Mouse (Mus musculus) stomach, postnatal 0 days (tissue): ENCODE measurements around the gene Mep1a. TPM values are rescaled to one million over a fixed set of nuclear protein-coding genes. Genes with fewer than 3 reads are reported as not detected.

Source experiments
- ATAC-seq: fragments of 200-750 bp; cut with Nextera tagmentation; 2 replicates; pipeline ENCODE4 v1.8.0; 2017; ENCODE audit not compliant: low FRiP score, low TSS enrichment
- DNase-seq: peaks from one replicate; pipeline ENCODE4 v3.0.0-alpha.2; 2016; ENCODE audit warnings: low spot score
- H3K27ac ChIP-seq: fragments of 300-500 bp; sonication (generic); replicated peaks from 2 replicates; pipeline ENCODE4 v1.5.1; 2014; ENCODE audit warnings: mild to moderate bottlenecking, control low read depth
- H3K27me3 ChIP-seq: fragments of 300-500 bp; sonication (generic); 2 replicates; pipeline ENCODE4 v1.6.1; 2014; ENCODE audit warnings: low read length; ENCODE audit not compliant: control insufficient read depth, insufficient read depth
- H3K36me3 ChIP-seq: fragments of 300-500 bp; sonication (generic); 2 replicates; pipeline ENCODE4 v1.6.1; 2014; ENCODE audit warnings: low read length, mixed read lengths; ENCODE audit not compliant: control insufficient read depth, insufficient read depth
- H3K4me1 ChIP-seq: fragments of 300-500 bp; sonication (generic); replicated peaks from 2 replicates; pipeline ENCODE4 v1.6.1; 2014; ENCODE audit warnings: antibody characterized with exemption; ENCODE audit not compliant: control insufficient read depth, insufficient read depth
- H3K4me2 ChIP-seq: fragments of 300-500 bp; sonication (generic); replicated peaks from 2 replicates; pipeline ENCODE4 v1.6.1; 2014; ENCODE audit warnings: low read depth, mild to moderate bottlenecking, control low read depth, moderate library complexity
- H3K4me3 ChIP-seq: fragments of 300-500 bp; sonication (generic); 2 replicates; pipeline ENCODE4 v1.5.1; 2014; ENCODE audit warnings: low read depth, low read length, control low read depth
- H3K9ac ChIP-seq: fragments of 300-500 bp; sonication (generic); 2 replicates; pipeline ENCODE4 v1.6.1; 2014; ENCODE audit warnings: mild to moderate bottlenecking, low read length, control low read depth, mixed read lengths
- H3K9me3 ChIP-seq: fragments of 300-500 bp; sonication (generic); 2 replicates; pipeline ENCODE4 v1.6.1; 2016; ENCODE audit warnings: low read length; ENCODE audit not compliant: control insufficient read depth
- CTCF ChIP-seq: IDR thresholded peaks from 2 replicates; pipeline ENCODE4 v1.5.1; 2016; ENCODE audit warnings: antibody characterized with exemption, low read depth, mild to moderate bottlenecking, moderate library complexity
- EP300 ChIP-seq: optimal IDR thresholded peaks from 2 replicates; pipeline ENCODE3; 2016; ENCODE audit warnings: antibody characterized with exemption
- WGBS: fragments of 180-500 bp; shearing (Covaris S2); extraction: QIAGEN DNeasy Blood & Tissue Kit; methylation state at CpG from one replicate; pipeline ENCODE4 v1.1.7; 2014; 5-methylcytosine and 5-hydroxymethylcytosine counted together
- polyA plus RNA-seq: library from polyadenylated mRNA; unstranded; fragments of >200 nt; fragmentation: Nextera tagmentation; extraction: Ambion mirVana; gene quantifications from 2 replicates; pipeline ENCODE4 v1.2.1, GENCODE M21; 2015

Gene Mep1a
- polyA plus RNA-seq, 1 experiment from 2014 or later = 0.04 TPM

GRCm38 (mm10) chr17:43534362-43535222 is 32.0 kb upstream of the Mep1a start:
- TF ChIP-seq EP300 (no peak), CTCF (peak; percentile 57)
- Histone ChIP-seq H3K4me2 (peak overlapping the region; percentile 47), H3K36me3 (no peaks in the 10 kb centered on the region), H3K4me1 (no peaks in the 10 kb centered on the region), H3K9me3 (no peaks in the 10 kb centered on the region), H3K9ac (no peak overlapping the region), H3K27me3 (no peaks in the 10 kb centered on the region), H3K27ac (no peak overlapping the region; the same call in 1 of the 2 replicates), H3K4me3 (peak overlapping the region; percentile 31)
- ATAC-seq = peak; percentile 76
- WGBS = 19% methylated on average over 23 of the region's 23 CpGs
- DNase-seq = peak; percentile 63

DNA sequence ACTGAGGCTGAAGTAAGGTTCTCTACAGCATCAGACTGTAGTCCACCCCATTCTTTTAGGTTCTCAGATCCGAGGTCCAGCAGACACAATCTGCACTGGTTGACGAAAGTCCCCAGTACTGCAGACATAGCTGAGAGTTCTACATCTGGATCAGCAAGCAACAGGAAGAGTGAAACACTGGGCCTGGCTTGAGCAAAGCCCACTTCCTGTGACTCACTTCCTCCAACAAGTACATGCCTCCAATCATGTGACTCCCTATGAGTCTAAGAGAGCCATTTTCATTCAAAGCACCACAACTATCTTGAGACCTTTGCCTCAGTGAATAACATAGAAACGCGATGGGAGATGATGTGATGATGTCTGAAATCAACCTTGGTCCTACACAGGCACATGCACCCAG is 28.6 kb upstream of the Mep1a start:
- H3K27me3 ChIP-seq = no peaks in the 10 kb centered on the region
- TF ChIP-seq EP300 = no peak
- no peak for TF ChIP-seq CTCF
- DNase-seq = no peak
- H3K4me3 ChIP-seq = no peak overlapping the region
- ATAC-seq = no peak
- H3K27ac ChIP-seq = no peak overlapping the region
- 96% methylated on average over 4 of the region's 4 CpGs for WGBS
- H3K4me1 ChIP-seq = no peaks in the 10 kb centered on the region
- no peak overlapping the region for H3K4me2 ChIP-seq
- no peaks in the 10 kb centered on the region for H3K36me3 ChIP-seq
- H3K9ac ChIP-seq = no peak overlapping the region
- no peaks in the 10 kb centered on the region for H3K9me3 ChIP-seq

DNA sequence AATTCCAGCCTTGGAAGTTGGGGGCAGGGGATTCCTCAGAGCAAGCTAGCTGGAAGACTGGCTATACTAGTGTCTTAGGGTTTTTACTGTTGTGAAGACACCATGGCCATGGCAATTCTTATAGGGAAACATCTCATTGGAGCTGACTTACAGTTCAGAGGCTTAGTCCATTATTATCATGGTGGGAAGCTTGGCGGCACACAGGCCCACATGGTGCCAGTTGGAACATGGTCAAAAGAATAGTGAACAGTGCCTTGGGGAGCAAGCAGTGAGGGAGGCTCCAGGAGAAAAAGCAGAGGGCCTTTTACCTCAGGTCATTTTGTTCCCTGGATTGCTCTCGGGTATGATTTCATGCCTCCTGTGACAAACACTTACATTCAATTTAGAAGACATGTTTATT is 27.9 kb upstream of the Mep1a start:
- Histone ChIP-seq H3K36me3 (no peaks in the 10 kb centered on the region), H3K4me3 (no peak overlapping the region), H3K4me2 (no peak overlapping the region), H3K9me3 (no peaks in the 10 kb centered on the region), H3K9ac (no peak overlapping the region), H3K4me1 (no peaks in the 10 kb centered on the region), H3K27ac (no peak overlapping the region), H3K27me3 (no peaks in the 10 kb centered on the region)
- TF ChIP-seq CTCF (no peak), EP300 (no peak)
- ATAC-seq (no peak), DNase-seq (no peak)
- 73% methylated on average over 2 of the region's 2 CpGs for WGBS

- DNase-seq (no peak), ATAC-seq (no peak)
- Histone ChIP-seq H3K4me2 (no peak overlapping the region), H3K9ac (no peak overlapping the region), H3K9me3 (0 out of 2 replicates have a peak, but pooled peaks cover under 1% of the 10 kb centered on the region), H3K27me3 (no peaks in the 10 kb centered on the region), H3K36me3 (no peaks in the 10 kb centered on the region), H3K4me1 (no peaks in the 10 kb centered on the region), H3K4me3 (no peak overlapping the region), H3K27ac (no peak overlapping the region)
- no peak for TF ChIP-seq EP300
- TF ChIP-seq CTCF = no peak
- 71% methylated on average over 3 of the region's 3 CpGs for WGBS
These were observed 17.6 kb upstream of the Mep1a start for GRCm38 (mm10) chr17:43520166-43520565.

- H3K9ac ChIP-seq = no peak overlapping the region
- H3K4me3 ChIP-seq = no peak overlapping the region
- no peak for TF ChIP-seq EP300
- TF ChIP-seq CTCF = peak; percentile 85
- no peaks in the 10 kb centered on the region for H3K36me3 ChIP-seq
- no peak overlapping the region for H3K4me2 ChIP-seq
- H3K27ac ChIP-seq = no peak overlapping the region
- WGBS = 20% methylated on average over 18 of the region's 18 CpGs
- DNase-seq (peak; percentile 72), ATAC-seq (peak; percentile 45; the same call in 1 of the 2 replicates)
- no peaks in the 10 kb centered on the region for H3K4me1 ChIP-seq
- H3K9me3 ChIP-seq = 0 out of 2 replicates have a peak, but pooled peaks cover 3% of the 10 kb centered on the region
- H3K27me3 ChIP-seq = no peaks in the 10 kb centered on the region
These were observed 16.2 kb upstream of the Mep1a start for GRCm38 (mm10) chr17:43518644-43519409.
